Mouse (Mus musculus) lung, embryonic 15.5 days (tissue): Measurements from ENCODE around the gene Tpx2. TPM values are rescaled to one million over a fixed set of nuclear protein-coding genes. Genes with fewer than 3 reads are reported as not detected.

Experiments
- ATAC-seq: fragments of 200-750 bp; cut with Nextera tagmentation; 2 replicates; pipeline ENCODE4 v1.8.0; 2017; ENCODE audit warnings: moderate number of reproducible peaks, borderline replicate concordance; ENCODE audit not compliant: low FRiP score, low TSS enrichment; ENCODE audit errors: extremely low read depth
- H3K27ac ChIP-seq: fragments of 300-500 bp; sonication (generic); 2 replicates; pipeline ENCODE4 v1.5.1; 2015; ENCODE audit warnings: moderate library complexity, mild to moderate bottlenecking, inconsistent platforms
- H3K27me3 ChIP-seq: fragments of 300-500 bp; sonication (generic); 2 replicates; pipeline ENCODE4 v1.6.1; 2015; ENCODE audit warnings: inconsistent platforms
- H3K36me3 ChIP-seq: fragments of 300-500 bp; sonication (generic); 2 replicates; pipeline ENCODE4 v1.6.1; 2015; ENCODE audit warnings: inconsistent platforms
- H3K4me1 ChIP-seq: fragments of 300-500 bp; sonication (generic); 2 replicates; pipeline ENCODE4 v1.6.1; 2015; ENCODE audit warnings: inconsistent platforms
- H3K4me2 ChIP-seq: fragments of 300-500 bp; sonication (generic); 2 replicates; pipeline ENCODE4 v1.6.1; 2015; ENCODE audit warnings: inconsistent platforms, mild to moderate bottlenecking, moderate library complexity
- H3K4me3 ChIP-seq: fragments of 300-500 bp; sonication (generic); 2 replicates; pipeline ENCODE4 v1.5.1; 2015; ENCODE audit warnings: mild to moderate bottlenecking, inconsistent platforms
- H3K9ac ChIP-seq: fragments of 300-500 bp; sonication (generic); 2 replicates; pipeline ENCODE4 v1.6.1; 2015; ENCODE audit warnings: inconsistent platforms
- H3K9me3 ChIP-seq: fragments of 300-500 bp; sonication (generic); 2 replicates; pipeline ENCODE4 v1.6.1; 2016; ENCODE audit warnings: inconsistent platforms
- WGBS: fragments of 180-500 bp; shearing (Covaris S2); methylation state at CpG from one replicate; pipeline ENCODE4 v1.1.7; 2015; 5-methylcytosine and 5-hydroxymethylcytosine counted together
- polyA plus RNA-seq: library from polyadenylated mRNA; unstranded; fragments of >200 nt; fragmentation: Nextera tagmentation; extraction: Ambion mirVana; gene quantifications from 2 replicates; pipeline ENCODE4 v1.2.1, GENCODE M21; 2015

Tpx2 gene
- 92.1 and 94.7 TPM in 2 replicates for polyA plus RNA-seq

DNA sequence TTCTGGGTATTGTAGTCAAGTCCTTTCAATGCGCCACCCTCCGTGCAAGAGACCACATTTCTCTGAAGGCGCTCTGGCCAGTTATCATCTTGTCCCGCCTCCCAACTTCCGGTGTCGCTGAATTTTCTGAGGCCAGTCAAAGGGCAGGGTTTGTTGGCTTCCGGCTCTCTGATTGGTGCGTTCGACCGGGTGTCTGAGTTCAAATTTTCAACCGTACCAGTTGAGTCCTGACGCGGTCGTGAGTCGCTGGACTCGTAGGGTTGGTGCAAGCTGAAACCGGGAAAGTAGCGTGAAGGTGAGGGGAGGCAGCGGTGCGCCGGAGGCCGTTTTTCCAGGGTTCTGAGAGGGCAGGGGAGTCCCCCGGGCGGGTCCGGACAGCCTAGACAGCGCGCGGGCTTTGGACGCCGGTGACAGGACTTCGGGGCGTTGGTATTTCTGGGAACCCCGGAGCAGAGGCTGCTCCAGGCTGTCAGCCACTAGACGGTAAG is at the start of gene Tpx2:
Gene Tpx2, plus strand, starts transcription at position 150 of the 488 bp plus-strand sequence.
- H3K9ac ChIP-seq, result peak within 1 kb of the TSS; percentile 69
- H3K27ac ChIP-seq, result peak within 1 kb of the TSS; percentile 88
- H3K27me3 ChIP-seq, result no peaks in the 10 kb centered on the region
- H3K4me1 ChIP-seq, result peaks cover 21% of the 10 kb centered on the region
- under 1% methylated on average over 34 of the region's 34 CpGs for WGBS
- H3K4me3 ChIP-seq, result peak within 1 kb of the TSS; percentile 81
- H3K36me3 ChIP-seq, result peaks cover 10% of the 10 kb centered on the region; the same call in 1 of the 2 replicates
- H3K9me3 ChIP-seq, result no peaks in the 10 kb centered on the region
- peak within 1 kb of the TSS; percentile 73 for H3K4me2 ChIP-seq
- ATAC-seq, result peak; percentile 97

- Histone ChIP-seq H3K36me3 (no peaks in the 10 kb centered on the region), H3K9ac (no peak overlapping the region), H3K4me3 (no peak overlapping the region), H3K4me2 (no peak overlapping the region), H3K27ac (no peak overlapping the region), H3K9me3 (no peaks in the 10 kb centered on the region), H3K4me1 (peaks cover 13% of the 10 kb centered on the region), H3K27me3 (no peaks in the 10 kb centered on the region)
- ATAC-seq, result no peak
- WGBS, result 69% methylated on average over 7 of the region's 7 CpGs
These were observed 47.6 kb upstream of the Tpx2 start for GRCm38 (mm10) chr2:152799954-152800761.

GRCm38 (mm10) chr2:152800762-152801113 is 47.0 kb upstream of the Tpx2 start:
- Histone ChIP-seq H3K27ac (no peak overlapping the region), H3K9me3 (no peaks in the 10 kb centered on the region), H3K36me3 (no peaks in the 10 kb centered on the region), H3K4me3 (no peak overlapping the region), H3K4me2 (no peak overlapping the region), H3K27me3 (no peaks in the 10 kb centered on the region), H3K4me1 (peaks cover 17% of the 10 kb centered on the region), H3K9ac (no peak overlapping the region)
- no peak for ATAC-seq

GRCm38 (mm10) chr2:152802303-152802702 is 45.5 kb upstream of the Tpx2 start:
- Histone ChIP-seq H3K9me3 (no peaks in the 10 kb centered on the region), H3K27ac (no peak overlapping the region), H3K27me3 (no peaks in the 10 kb centered on the region), H3K4me2 (no peak overlapping the region), H3K36me3 (no peaks in the 10 kb centered on the region), H3K4me1 (peaks cover 27% of the 10 kb centered on the region), H3K9ac (no peak overlapping the region), H3K4me3 (no peak overlapping the region)
- no peak for ATAC-seq
- 91% methylated on average over 10 of the region's 10 CpGs for WGBS

DNA sequence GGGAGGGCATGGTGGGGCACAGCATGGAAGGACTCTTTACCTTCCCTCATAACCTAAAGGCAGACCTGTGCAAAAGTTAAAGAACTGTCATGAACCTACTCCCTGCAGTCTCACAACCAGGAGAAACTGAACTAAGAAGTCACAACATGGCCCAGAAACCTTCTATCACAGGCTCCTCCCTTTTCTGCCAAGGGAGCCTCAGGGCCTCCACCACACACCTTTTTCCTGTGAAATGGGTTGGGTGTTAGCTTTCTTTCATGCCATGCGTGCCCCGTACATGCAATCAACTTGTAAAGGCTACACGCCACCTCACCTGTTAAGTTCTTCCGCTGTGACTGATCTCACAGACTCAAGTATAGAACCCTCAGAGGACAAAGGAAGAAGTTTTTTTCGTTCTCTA is 44.7 kb upstream of the Tpx2 start:
- 88% methylated on average over 5 of the region's 5 CpGs for whole genome bisulfite sequencing

GRCm38 (mm10) chr2:152804408-152805110 is 43.2 kb upstream of the Tpx2 start:
- WGBS, result 11% methylated on average over 6 of the region's 6 CpGs
- H3K9me3 ChIP-seq, result no peaks in the 10 kb centered on the region
- H3K27me3 ChIP-seq, result no peaks in the 10 kb centered on the region
- H3K4me3 ChIP-seq, result no peak overlapping the region
- H3K4me2 ChIP-seq, result no peak overlapping the region; the same call in 1 of the 2 replicates
- H3K27ac ChIP-seq, result peak overlapping the region; percentile 77
- H3K9ac ChIP-seq, result 0 out of 2 replicates have a peak overlapping the region, but pooled peaks have one; percentile 12
- peaks cover 27% of the 10 kb centered on the region for H3K4me1 ChIP-seq
- no peaks in the 10 kb centered on the region for H3K36me3 ChIP-seq
- ATAC-seq, result peak; percentile 50

More for the DNA sequence above, 44.7 kb upstream of the Tpx2 start:
- no peak overlapping the region for H3K9ac ChIP-seq
- ATAC-seq, result no peak
- no peak overlapping the region for H3K4me2 ChIP-seq
- H3K4me3 ChIP-seq, result no peak overlapping the region
- H3K27me3 ChIP-seq, result no peaks in the 10 kb centered on the region
- no peak overlapping the region for H3K27ac ChIP-seq
- no peaks in the 10 kb centered on the region for H3K9me3 ChIP-seq
- no peaks in the 10 kb centered on the region for H3K36me3 ChIP-seq
- peaks cover 27% of the 10 kb centered on the region for H3K4me1 ChIP-seq

DNA sequence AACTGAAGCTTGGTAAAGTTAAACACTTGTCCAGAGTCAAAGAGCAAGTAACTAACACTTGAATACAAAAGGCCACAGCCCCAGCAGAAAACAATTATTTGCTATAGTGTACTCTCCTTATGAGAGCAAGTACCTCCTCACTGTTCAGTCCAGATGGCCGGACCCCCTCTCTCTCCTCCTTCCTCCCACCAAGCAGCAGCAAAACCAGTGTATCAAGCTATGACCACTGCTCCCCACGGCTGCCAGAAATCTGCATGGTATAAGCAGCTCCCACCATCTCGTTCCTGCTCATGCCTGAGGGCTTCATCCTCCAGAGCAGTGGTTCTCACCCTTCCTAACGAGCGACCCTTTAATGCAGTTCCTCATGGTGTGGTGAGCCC is 42.7 kb upstream of the Tpx2 start:
- no peaks in the 10 kb centered on the region for H3K27me3 ChIP-seq
- 52% methylated on average over 5 of the region's 5 CpGs for WGBS
- H3K4me1 ChIP-seq, result peaks cover 33% of the 10 kb centered on the region
- H3K27ac ChIP-seq, result peak overlapping the region; percentile 77
- no peak overlapping the region for H3K4me2 ChIP-seq
- no peaks in the 10 kb centered on the region for H3K36me3 ChIP-seq
- H3K9ac ChIP-seq, result 0 out of 2 replicates have a peak overlapping the region, but pooled peaks have one; percentile 12
- H3K4me3 ChIP-seq, result no peak overlapping the region
- ATAC-seq, result peak; percentile 32; the same call in 1 of the 2 replicates
- no peaks in the 10 kb centered on the region for H3K9me3 ChIP-seq

DNA sequence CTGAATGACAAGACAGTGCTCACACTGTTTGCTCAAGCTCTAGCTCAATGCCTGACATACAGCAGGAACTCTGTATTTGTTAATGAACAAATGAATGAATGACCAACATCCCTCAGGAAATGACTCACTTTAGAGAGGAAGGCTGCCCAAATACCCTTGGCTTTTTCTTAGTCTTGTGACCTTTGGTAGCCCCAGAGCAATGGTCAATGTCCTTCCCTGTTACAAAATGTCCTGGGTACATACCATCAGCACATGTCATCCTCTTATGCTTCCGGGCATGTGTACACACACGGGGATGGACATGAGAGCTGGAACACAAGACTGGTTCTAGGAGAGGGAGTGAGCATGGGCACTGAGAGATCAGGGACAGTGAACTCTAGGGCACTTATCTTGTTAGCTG is 41.7 kb upstream of the Tpx2 start:
- Histone ChIP-seq H3K27ac (no peak overlapping the region), H3K4me1 (peaks cover 41% of the 10 kb centered on the region), H3K4me3 (no peak overlapping the region), H3K4me2 (no peak overlapping the region), H3K36me3 (no peaks in the 10 kb centered on the region), H3K9me3 (no peaks in the 10 kb centered on the region), H3K9ac (no peak overlapping the region), H3K27me3 (no peaks in the 10 kb centered on the region)
- no peak for ATAC-seq
- 22% methylated on average over 2 of the region's 2 CpGs for WGBS

DNA sequence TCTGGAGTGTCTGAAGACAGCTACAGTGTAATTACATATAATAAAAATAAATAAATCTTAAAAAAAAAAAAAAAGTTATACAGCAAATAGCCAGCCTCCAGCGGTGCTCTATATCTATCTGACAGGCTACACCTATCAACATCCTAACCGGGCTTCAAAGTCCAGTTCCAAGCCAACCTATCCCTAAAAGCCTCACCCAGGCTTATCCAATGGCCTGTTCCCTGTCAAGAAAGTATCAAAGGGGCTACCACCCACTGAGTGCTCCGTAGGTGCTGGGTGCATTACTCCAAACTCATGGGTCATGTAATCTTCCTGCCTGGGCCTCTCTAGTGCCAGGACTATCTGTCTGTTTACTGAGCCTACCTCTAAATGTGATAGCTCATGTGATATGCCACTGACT is 39.6 kb upstream of the Tpx2 start:
- H3K36me3 ChIP-seq, result no peaks in the 10 kb centered on the region
- no peak for ATAC-seq

GRCm38 (mm10) chr2:152810158-152810941 is 37.4 kb upstream of the Tpx2 start:
- peaks cover 47% of the 10 kb centered on the region for H3K4me1 ChIP-seq
- WGBS, result 70% methylated on average over 5 of the region's 5 CpGs

More for the DNA sequence above, 39.6 kb upstream of the Tpx2 start:
- Histone ChIP-seq H3K4me3 (no peak overlapping the region), H3K9ac (no peak overlapping the region), H3K4me2 (no peak overlapping the region), H3K4me1 (peaks cover 57% of the 10 kb centered on the region), H3K27ac (no peak overlapping the region), H3K27me3 (no peaks in the 10 kb centered on the region), H3K9me3 (no peaks in the 10 kb centered on the region)
- WGBS, result 76% methylated on average over 3 of the region's 3 CpGs

DNA sequence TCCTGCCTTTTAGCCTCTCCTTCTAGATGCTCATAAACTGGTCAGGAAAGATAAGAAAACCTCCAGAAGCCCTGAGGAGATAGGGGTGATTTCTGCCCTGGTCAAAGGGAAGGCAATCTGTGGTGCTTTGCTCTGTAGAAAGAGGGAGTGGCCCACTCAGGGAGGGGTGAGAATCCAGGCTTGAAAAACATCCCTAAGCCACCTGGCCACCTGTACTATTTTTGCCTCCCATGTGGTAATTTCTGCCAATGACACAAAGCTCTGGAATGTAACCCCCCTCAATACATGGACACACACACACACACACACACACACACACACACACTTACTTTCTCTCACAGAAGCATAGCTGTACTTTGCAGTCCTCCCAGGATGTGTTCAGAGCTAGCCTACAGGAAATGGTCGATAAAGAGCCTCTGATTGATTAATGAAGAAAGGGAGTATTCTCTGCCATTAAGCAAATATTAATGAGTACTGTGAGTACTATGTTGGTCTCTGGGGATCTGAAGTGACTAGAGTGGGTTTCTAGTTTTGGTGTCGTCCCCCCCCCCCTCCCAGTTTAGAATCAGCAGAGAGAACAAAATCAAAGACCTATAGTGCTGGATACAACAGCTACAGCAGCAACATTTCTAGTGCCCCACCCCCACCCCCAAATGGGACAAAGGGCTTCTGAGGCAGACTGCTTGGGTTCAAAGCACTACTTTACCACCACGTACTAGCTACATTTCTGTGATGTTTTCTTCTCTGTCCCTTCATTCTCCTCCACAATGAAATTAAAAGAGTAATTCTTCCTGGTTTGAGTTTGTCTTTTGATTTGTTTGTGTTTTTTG is 36.2 kb upstream of the Tpx2 start:
- Histone ChIP-seq H3K36me3 (0 out of 2 replicates have a peak, but pooled peaks cover 5% of the 10 kb centered on the region), H3K9ac (no peak overlapping the region), H3K27me3 (no peaks in the 10 kb centered on the region), H3K4me1 (peaks cover 45% of the 10 kb centered on the region), H3K4me2 (no peak overlapping the region), H3K4me3 (no peak overlapping the region), H3K9me3 (no peaks in the 10 kb centered on the region), H3K27ac (no peak overlapping the region; the same call in 1 of the 2 replicates)
- WGBS, result 22% methylated on average over 3 of the region's 3 CpGs
- no peak for ATAC-seq

More at GRCm38 (mm10) chr2:152810158-152810941, 37.4 kb upstream of the Tpx2 start:
- Histone ChIP-seq H3K27ac (no peak overlapping the region), H3K27me3 (no peaks in the 10 kb centered on the region), H3K9ac (no peak overlapping the region), H3K4me2 (no peak overlapping the region), H3K36me3 (0 out of 2 replicates have a peak, but pooled peaks cover 5% of the 10 kb centered on the region), H3K9me3 (no peaks in the 10 kb centered on the region), H3K4me3 (no peak overlapping the region)
- ATAC-seq, result no peak
